Mouse (Mus musculus) ovary, adult 18-20 months (tissue): Measurements from ENCODE around the gene Kif17.

Experiments
- DNase-seq: peaks from one replicate; pipeline ENCODE4 v3.0.0; 2022; ENCODE audit warnings: low spot score, mixed read lengths

Kif17 gene

GRCm38 (mm10) chr4:138341393-138341792 lies 91.2 kb downstream of the Kif17 start:
- DNase-seq: no peak

- DNase-seq: no peak
These were observed 91.8 kb downstream of the Kif17 start for GRCm38 (mm10) chr4:138342048-138342447.

GRCm38 (mm10) chr4:138342778-138343177 lies 92.5 kb downstream of the Kif17 start:
- DNase-seq: no peak

GRCm38 (mm10) chr4:138343341-138343837 lies 93.2 kb downstream of the Kif17 start:
- DNase-seq: no peak

- DNase-seq: no peak
These were observed 94.8 kb downstream of the Kif17 start for GRCm38 (mm10) chr4:138344891-138345545.

- no peak for DNase-seq
These were observed 97.0 kb downstream of the Kif17 start for GRCm38 (mm10) chr4:138347280-138347679.

- DNase-seq: no peak
These were observed 98.5 kb downstream of the Kif17 start for GRCm38 (mm10) chr4:138348716-138349115.
